Mouse (Mus musculus): ENCODE data around the gene Cdk10.

Cdk10 gene

GRCm38 (mm10) chr8:123267926-123268656, 43.4 kb downstream of the Cdk10 start:
- in situ Hi-C loops (cut with MseI, MboI), result no loop called here

- in situ Hi-C loops (cut with MseI, MboI), result no loop called here
Observed at GRCm38 (mm10) chr8:123271147-123271546, 46.5 kb downstream of the Cdk10 start.

- in situ Hi-C loops (cut with MseI, MboI), result no loop called here
Observed at GRCm38 (mm10) chr8:123271901-123272300, 47.3 kb downstream of the Cdk10 start.

GRCm38 (mm10) chr8:123274447-123274846, 49.8 kb downstream of the Cdk10 start:
- in situ Hi-C loops (cut with MseI, MboI), result no loop called here

GRCm38 (mm10) chr8:123275096-123275495, 50.5 kb downstream of the Cdk10 start:
- in situ Hi-C loops (cut with MseI, MboI), result no loop called here

GRCm38 (mm10) chr8:123278445-123278844, 53.8 kb downstream of the Cdk10 start:
- in situ Hi-C loops (cut with MseI, MboI), result no loop called here

- in situ Hi-C loops (cut with MseI, MboI), result no loop called here
Observed at GRCm38 (mm10) chr8:123279828-123280227, 55.2 kb downstream of the Cdk10 start.

- in situ Hi-C loops (cut with MseI, MboI), result no loop called here
Observed at GRCm38 (mm10) chr8:123280302-123281094, 55.9 kb downstream of the Cdk10 start.
